Mouse (Mus musculus) G1E (cell line): Measurements from ENCODE around the gene Nsun2. TPM values are rescaled to one million over a fixed set of nuclear protein-coding genes. Genes with fewer than 3 reads are reported as not detected.

ENCODE experiments used
- ATAC-seq: 2 replicates; pipeline ENCODE4 v1.8.0; 2016; ENCODE audit warnings: mild to moderate bottlenecking; ENCODE audit not compliant: insufficient number of reproducible peaks, poor library complexity, low FRiP score, severe bottlenecking; ENCODE audit errors: extremely low read depth
- DNase-seq: peaks from one replicate; pipeline ENCODE4 v3.0.0; 2012; ENCODE audit warnings: low spot score
- H3K27me3 ChIP-seq: 2 replicates; pipeline ENCODE4 v1.6.1; 2012; ENCODE audit warnings: mild to moderate bottlenecking, low read length, inconsistent platforms; ENCODE audit not compliant: insufficient read depth
- H3K36me3 ChIP-seq: replicated peaks from 2 replicates; pipeline ENCODE3; 2012; ENCODE audit warnings: mild to moderate bottlenecking, inconsistent platforms
- H3K4me1 ChIP-seq: 2 replicates; pipeline ENCODE4 v1.6.1; 2012; ENCODE audit warnings: low read depth, low read length, inconsistent platforms, mixed read lengths; ENCODE audit not compliant: insufficient read depth
- H3K4me3 ChIP-seq: 2 replicates; pipeline ENCODE4 v1.5.1; 2012; ENCODE audit warnings: low read depth, mild to moderate bottlenecking, inconsistent platforms, low read length, moderate library complexity, mixed read lengths
- H3K9me3 ChIP-seq: replicated peaks from 2 replicates; pipeline ENCODE4 v1.6.1; 2012; ENCODE audit warnings: inconsistent platforms
- CTCF ChIP-seq: IDR thresholded peaks from 2 replicates; pipeline ENCODE4 v1.5.1; 2012; ENCODE audit warnings: low read depth, low read length, inconsistent platforms, mixed read lengths
- GATA1 ChIP-seq: IDR thresholded peaks from 2 replicates; pipeline ENCODE4 v1.6.1; 2012; ENCODE audit warnings: borderline replicate concordance, low read length, inconsistent platforms, mixed read lengths
- GATA2 ChIP-seq: IDR thresholded peaks from 2 replicates; pipeline ENCODE4 v1.6.1; 2012; ENCODE audit warnings: low read depth, low read length, inconsistent platforms, borderline replicate concordance
- POLR2AphosphoS5 ChIP-seq: IDR thresholded peaks from 2 replicates; pipeline ENCODE4 v1.6.1; 2012; ENCODE audit warnings: low read depth, low read length, inconsistent platforms; ENCODE audit not compliant: insufficient replicate concordance
- TAL1 ChIP-seq: conservative IDR thresholded peaks from 2 replicates; pipeline ENCODE4 v1.6.1; 2012; ENCODE audit warnings: low read depth, low read length, inconsistent platforms, mixed read lengths
- polyA plus RNA-seq: library from polyadenylated mRNA; stranded (reverse); fragments of >175 nt; gene quantifications from 2 replicates; pipeline ENCODE4 v1.2.3, GENCODE M21; 2012
- total RNA-seq, 2 experiments: library from RNA; stranded (forward) in 1 of 2; stranded (reverse) in 1 of 2; fragments of 200-1000 nt in 1 of 2; fragments of >200 nt in 1 of 2; fragmentation: Nextera tagmentation in 1 of 2; gene quantifications; 2 replicates each; pipeline ENCODE4 v1.2.3; 2014 to 2017

The Nsun2 gene
- total and polyA plus RNA-seq, 3 experiments = 144 to 231 (median 152) TPM

DNA sequence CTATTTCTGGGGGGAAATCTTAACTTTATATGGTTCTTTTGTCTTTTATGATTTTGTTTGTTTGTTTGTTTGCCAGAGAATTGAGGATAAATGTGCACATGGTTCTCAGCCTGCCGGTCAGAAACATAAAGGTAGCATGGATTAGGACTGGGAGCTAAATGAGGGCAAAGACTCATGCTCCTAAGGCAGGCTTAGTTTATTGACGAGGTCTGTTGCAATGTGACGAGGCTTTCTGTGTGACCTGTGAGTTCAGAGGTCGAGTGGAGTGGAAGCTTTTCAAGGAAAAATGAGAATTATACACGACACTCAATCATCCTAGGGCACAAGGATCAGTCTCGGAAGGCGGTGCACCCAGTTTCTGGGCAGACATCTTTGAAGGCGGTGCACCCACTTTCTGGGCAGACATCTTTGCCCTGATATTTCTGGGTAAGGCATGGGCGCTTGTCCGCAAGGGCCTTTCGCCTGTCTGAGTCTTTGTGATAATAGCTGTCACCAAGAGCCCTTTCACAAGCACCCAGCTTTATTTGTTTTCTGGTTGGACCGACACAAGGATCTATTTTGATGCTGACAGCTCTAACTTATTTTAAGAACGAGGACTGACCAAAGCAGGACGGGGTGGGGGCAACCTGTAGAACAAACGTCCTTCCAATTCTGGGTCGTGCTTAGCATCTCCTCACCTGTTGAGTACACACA, 14.1 kb downstream of the Nsun2 start:
- H3K4me3 ChIP-seq = no peak overlapping the region
- H3K4me1 ChIP-seq = no peaks in the 10 kb centered on the region
- no peaks in the 10 kb centered on the region for H3K36me3 ChIP-seq
- peaks cover 29% of the 10 kb centered on the region for H3K27me3 ChIP-seq
- no peak for TF ChIP-seq POLR2AphosphoS5
- no peak for TF ChIP-seq CTCF
- no peak for TF ChIP-seq GATA2
- no peak for TF ChIP-seq GATA1
- TF ChIP-seq TAL1 = no peak
- H3K9me3 ChIP-seq = no peaks in the 10 kb centered on the region
- ATAC-seq (no peak), DNase-seq (no peak)

GRCm38 (mm10) chr13:69549980-69550379, 16.4 kb downstream of the Nsun2 start:
- DNase-seq = no peak
- ATAC-seq = no peak

DNA sequence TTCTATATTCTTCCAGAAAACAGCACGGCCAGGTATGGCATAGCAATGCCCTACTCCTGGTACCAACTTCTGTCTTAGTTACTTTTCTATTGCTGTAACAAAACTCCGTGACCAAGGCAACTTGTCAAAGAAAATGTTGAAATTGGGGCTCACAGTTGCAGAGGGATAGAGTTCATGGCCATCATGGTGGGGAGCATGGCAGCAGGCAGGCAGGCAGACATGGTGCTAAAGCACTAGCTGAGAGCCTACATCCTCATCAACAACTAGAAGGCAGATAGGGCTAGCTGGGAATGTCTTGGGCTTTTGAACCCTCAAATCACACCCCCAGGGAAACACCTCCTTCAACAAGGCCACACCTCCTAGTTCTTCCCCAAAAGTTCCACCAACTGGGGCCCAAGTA, 17.3 kb downstream of the Nsun2 start:
- no peaks in the 10 kb centered on the region for H3K4me1 ChIP-seq
- no peaks in the 10 kb centered on the region for H3K36me3 ChIP-seq
- no peak for ATAC-seq
- DNase-seq = no peak
- H3K4me3 ChIP-seq = no peak overlapping the region
- no peak for TF ChIP-seq TAL1
- TF ChIP-seq POLR2AphosphoS5 = no peak
- TF ChIP-seq CTCF = no peak
- no peak for TF ChIP-seq GATA2
- TF ChIP-seq GATA1 = no peak
- peaks cover 20% of the 10 kb centered on the region for H3K27me3 ChIP-seq
- no peaks in the 10 kb centered on the region for H3K9me3 ChIP-seq

More at GRCm38 (mm10) chr13:69549980-69550379, 16.4 kb downstream of the Nsun2 start:
- Histone ChIP-seq H3K9me3 (no peaks in the 10 kb centered on the region), H3K36me3 (no peaks in the 10 kb centered on the region), H3K27me3 (peaks cover 20% of the 10 kb centered on the region), H3K4me1 (no peaks in the 10 kb centered on the region), H3K4me3 (no peak overlapping the region)
- no peak for TF ChIP-seq CTCF
- TF ChIP-seq TAL1 = no peak
- no peak for TF ChIP-seq POLR2AphosphoS5
- no peak for TF ChIP-seq GATA2
- TF ChIP-seq GATA1 = no peak

- H3K9me3 ChIP-seq = no peaks in the 10 kb centered on the region
- no peak for TF ChIP-seq GATA1
- peak; percentile 59 for TF ChIP-seq CTCF
- no peak for TF ChIP-seq POLR2AphosphoS5
- no peaks in the 10 kb centered on the region for H3K36me3 ChIP-seq
- peaks cover 3% of the 10 kb centered on the region; the same call in 1 of the 2 replicates for H3K4me1 ChIP-seq
- no peak overlapping the region for H3K4me3 ChIP-seq
- DNase-seq = no peak
- no peak for ATAC-seq
- H3K27me3 ChIP-seq = peaks cover 13% of the 10 kb centered on the region
Measured at GRCm38 (mm10) chr13:69553024-69553423, 19.5 kb downstream of the Nsun2 start.

DNA sequence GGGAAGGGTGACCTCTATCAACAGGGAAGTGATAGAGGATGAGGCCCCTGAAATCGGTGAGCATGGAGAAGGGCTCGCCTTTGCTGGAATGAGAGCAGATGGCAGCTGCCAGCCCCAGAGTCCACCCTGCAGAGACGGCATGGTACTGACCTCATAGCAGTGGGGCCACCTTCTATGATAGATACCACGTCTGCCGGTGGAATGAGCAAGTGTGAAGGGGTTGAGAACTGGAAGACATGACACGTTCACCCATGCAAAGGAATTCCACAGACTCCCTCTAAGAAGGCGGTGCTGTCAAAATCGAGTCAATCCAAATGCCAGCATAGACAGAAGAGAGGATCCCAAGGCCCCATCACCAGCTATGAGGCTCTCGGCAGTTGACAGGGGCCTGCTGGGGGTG, 20.7 kb downstream of the Nsun2 start:
- TF ChIP-seq CTCF = no peak
- no peak for TF ChIP-seq POLR2AphosphoS5
- no peak for TF ChIP-seq TAL1
- no peak for TF ChIP-seq GATA2
- TF ChIP-seq GATA1 = no peak
- Histone ChIP-seq H3K4me1 (peaks cover 3% of the 10 kb centered on the region; the same call in 1 of the 2 replicates), H3K36me3 (no peaks in the 10 kb centered on the region), H3K27me3 (peaks cover 9% of the 10 kb centered on the region), H3K9me3 (no peaks in the 10 kb centered on the region), H3K4me3 (no peak overlapping the region)
- ATAC-seq (no peak), DNase-seq (no peak)

- no peak overlapping the region for H3K4me3 ChIP-seq
- TF ChIP-seq POLR2AphosphoS5 (no peak), GATA1 (no peak), TAL1 (no peak), GATA2 (no peak), CTCF (no peak)
- DNase-seq (no peak), ATAC-seq (no peak)
- H3K27me3 ChIP-seq = peaks cover 4% of the 10 kb centered on the region; the same call in 1 of the 2 replicates
- H3K9me3 ChIP-seq = no peaks in the 10 kb centered on the region
- H3K4me1 ChIP-seq = peaks cover 8% of the 10 kb centered on the region
- no peaks in the 10 kb centered on the region for H3K36me3 ChIP-seq
Measured at GRCm38 (mm10) chr13:69555045-69555444, 21.5 kb downstream of the Nsun2 start.
